Mouse (Mus musculus): ENCODE data around the gene Ankrd9. TPM values are rescaled to one million over a fixed set of nuclear protein-coding genes. Genes with fewer than 3 reads are reported as not detected.

The Ankrd9 gene
- polyA plus RNA-seq, 1 experiment from 2014 or later, result 25.1 TPM

DNA sequence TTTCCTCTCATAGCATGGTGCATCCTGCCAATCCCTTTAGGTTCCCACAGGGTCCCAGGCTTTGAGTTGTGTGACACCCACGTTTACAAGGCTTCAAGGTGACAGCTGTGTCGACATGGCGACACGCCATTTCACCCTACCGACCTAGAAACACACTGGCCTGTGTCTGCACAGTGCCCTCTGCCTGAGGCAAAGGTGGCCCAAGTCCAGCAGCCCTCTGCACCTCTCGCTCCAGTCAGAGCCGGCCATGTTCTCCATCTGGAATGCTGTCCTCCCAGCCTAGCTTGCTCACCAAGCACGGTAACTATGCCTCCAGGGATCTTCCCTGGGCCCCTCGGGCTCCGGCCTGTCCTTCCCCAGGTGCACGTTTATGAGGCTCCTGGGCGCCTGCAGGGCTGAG lies 13.9 kb upstream of the Ankrd9 start:
- ATAC-seq (ENCODE audit: low FRiP score, low TSS enrichment) (no peak), DNase-seq (ENCODE audit: low spot score) (no peak)
- H3K27ac ChIP-seq (replicated peaks), result peak overlapping the region; percentile 90
- no peaks in the 10 kb centered on the region for H3K9me3 ChIP-seq (ENCODE audit: control insufficient read depth, low read length)
- H3K9ac ChIP-seq (ENCODE audit: low read length), result peak overlapping the region; percentile 45; the same call in 1 of the 2 replicates
- no peaks in the 10 kb centered on the region for H3K4me1 ChIP-seq (replicated peaks; ENCODE audit: control insufficient read depth, insufficient read depth)
- H3K4me3 ChIP-seq (ENCODE audit: low read depth, low read length), result no peak overlapping the region; the same call in 1 of the 2 replicates
- 79% methylated on average over 12 of the region's 12 CpGs for WGBS
- no peaks in the 10 kb centered on the region for H3K36me3 ChIP-seq (ENCODE audit: control insufficient read depth, insufficient read depth, low read length)
- H3K27me3 ChIP-seq (ENCODE audit: control insufficient read depth, insufficient read depth, low read length), result no peaks in the 10 kb centered on the region
- TF ChIP-seq EP300 (optimal IDR thresholded peaks at IDR 0.05) (no peak), CTCF (IDR thresholded peaks at IDR 0.05; ENCODE audit: low read depth) (no peak)
- H3K4me2 ChIP-seq (replicated peaks; ENCODE audit: low read depth), result peak overlapping the region; percentile 64

DNA sequence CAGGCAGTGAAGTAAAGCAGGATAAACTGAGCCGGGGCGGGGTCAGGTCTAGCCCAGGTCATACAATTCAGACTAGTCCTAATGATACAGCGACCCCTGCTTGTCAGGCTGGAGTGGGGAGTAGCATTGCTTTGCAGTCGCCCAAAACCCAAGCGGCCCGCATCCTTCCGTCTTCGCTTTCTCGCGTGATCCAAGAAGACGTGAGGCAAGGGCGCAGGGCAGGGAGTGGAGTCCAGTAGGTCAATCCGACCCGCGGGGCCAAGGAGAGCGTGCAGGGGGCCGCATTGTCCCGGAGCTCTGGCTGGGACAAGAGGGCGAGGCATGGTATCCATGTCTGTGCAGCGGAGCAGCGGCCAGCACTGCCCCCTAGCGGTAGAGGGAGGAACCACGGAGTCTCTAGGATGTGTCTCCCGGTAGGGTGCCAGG lies 13.3 kb upstream of the Ankrd9 start:
- H3K36me3 ChIP-seq (ENCODE audit: control insufficient read depth, insufficient read depth, low read length), result no peaks in the 10 kb centered on the region
- peak; percentile 94 for DNase-seq (ENCODE audit: low spot score)
- TF ChIP-seq CTCF (IDR thresholded peaks at IDR 0.05; ENCODE audit: low read depth) (peak; percentile 98), EP300 (optimal IDR thresholded peaks at IDR 0.05) (no peak)
- peak; percentile 86 for ATAC-seq (ENCODE audit: low FRiP score, low TSS enrichment)
- H3K9ac ChIP-seq (ENCODE audit: low read length), result peak overlapping the region; percentile 45
- no peaks in the 10 kb centered on the region for H3K27me3 ChIP-seq (ENCODE audit: control insufficient read depth, insufficient read depth, low read length)
- H3K9me3 ChIP-seq (ENCODE audit: control insufficient read depth, low read length), result no peaks in the 10 kb centered on the region
- no peaks in the 10 kb centered on the region for H3K4me1 ChIP-seq (replicated peaks; ENCODE audit: control insufficient read depth, insufficient read depth)
- H3K27ac ChIP-seq (replicated peaks), result peak overlapping the region; percentile 90
- peak overlapping the region; percentile 43 for H3K4me3 ChIP-seq (ENCODE audit: low read depth, low read length)
- WGBS, result under 1% methylated on average over 24 of the region's 24 CpGs
- peak overlapping the region; percentile 64 for H3K4me2 ChIP-seq (replicated peaks; ENCODE audit: low read depth)

DNA sequence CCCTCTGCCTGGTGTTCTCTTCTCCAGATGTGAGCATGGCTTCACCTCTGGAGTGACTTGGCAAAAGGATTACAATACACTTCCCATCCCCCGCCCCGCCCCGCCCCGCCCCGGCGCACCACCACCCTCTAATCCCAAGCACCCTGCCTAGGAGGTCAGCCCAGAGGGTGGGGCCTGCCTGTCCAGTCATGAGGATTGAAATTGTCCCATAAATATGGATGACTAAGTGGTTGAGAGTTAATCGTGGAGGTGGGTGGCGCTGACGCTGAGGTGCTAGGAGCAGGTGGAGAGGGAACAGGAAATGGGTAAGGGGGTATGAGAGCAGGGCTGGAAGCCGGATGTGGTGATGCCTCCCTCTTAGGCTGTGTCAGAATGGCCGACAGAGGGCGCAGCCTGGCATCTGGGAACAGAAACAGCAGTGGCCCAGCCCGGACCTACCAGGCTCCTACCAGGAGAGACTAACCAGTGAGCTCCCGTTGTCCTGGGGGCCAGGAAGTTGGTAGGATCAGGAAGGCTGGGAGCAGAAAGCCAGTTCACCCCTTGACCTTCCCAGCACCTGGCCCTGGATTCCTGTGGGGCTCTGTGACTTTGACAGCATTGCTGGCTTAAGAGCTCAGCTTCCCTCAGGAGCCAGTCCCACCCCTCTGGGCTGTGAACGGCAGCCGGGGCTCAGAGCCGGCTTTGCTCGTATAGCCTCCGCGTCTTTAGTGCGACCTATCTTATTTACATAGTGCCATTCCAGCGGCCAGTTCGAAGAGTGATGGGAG lies 12.7 kb upstream of the Ankrd9 start:
- DNase-seq (ENCODE audit: low spot score), result peak; percentile 90
- Histone ChIP-seq H3K27me3 (ENCODE audit: control insufficient read depth, insufficient read depth, low read length) (no peaks in the 10 kb centered on the region), H3K4me1 (replicated peaks; ENCODE audit: control insufficient read depth, insufficient read depth) (no peaks in the 10 kb centered on the region), H3K27ac (replicated peaks) (peak overlapping the region; percentile 90), H3K9me3 (ENCODE audit: control insufficient read depth, low read length) (no peaks in the 10 kb centered on the region), H3K9ac (ENCODE audit: low read length) (peak overlapping the region; percentile 45), H3K4me2 (replicated peaks; ENCODE audit: low read depth) (peak overlapping the region; percentile 64), H3K36me3 (ENCODE audit: control insufficient read depth, insufficient read depth, low read length) (no peaks in the 10 kb centered on the region), H3K4me3 (ENCODE audit: low read depth, low read length) (peak overlapping the region; percentile 43)
- WGBS, result 6% methylated on average over 23 of the region's 23 CpGs
- peak; percentile 81 for TF ChIP-seq CTCF (IDR thresholded peaks at IDR 0.05; ENCODE audit: low read depth)
- TF ChIP-seq EP300 (optimal IDR thresholded peaks at IDR 0.05), result no peak
- ATAC-seq (ENCODE audit: low FRiP score, low TSS enrichment), result peak; percentile 91

DNA sequence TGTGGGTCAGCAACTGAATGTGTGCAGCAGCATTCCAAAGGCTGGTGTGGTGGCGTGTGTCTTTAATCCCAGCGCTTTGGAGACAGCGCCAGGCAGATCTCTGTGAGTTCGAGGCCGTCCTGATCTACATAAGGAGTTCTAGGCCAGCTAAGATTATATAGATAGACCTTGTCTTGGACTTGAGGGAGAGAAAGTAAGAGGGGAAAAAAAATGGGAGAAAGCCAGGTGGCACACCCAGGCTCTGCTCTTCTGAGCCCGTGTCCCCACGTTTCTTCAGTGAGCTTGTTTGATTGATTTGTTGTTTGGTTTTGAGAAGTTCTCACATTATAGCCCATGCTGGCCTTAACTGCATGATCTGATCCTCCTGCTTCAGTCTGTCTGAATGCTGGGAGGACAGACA lies 11.7 kb upstream of the Ankrd9 start:
- H3K9me3 ChIP-seq (ENCODE audit: control insufficient read depth, low read length), result no peaks in the 10 kb centered on the region
- no peaks in the 10 kb centered on the region for H3K4me1 ChIP-seq (replicated peaks; ENCODE audit: control insufficient read depth, insufficient read depth)
- 82% methylated on average over 7 of the region's 7 CpGs for WGBS
- no peak overlapping the region for H3K4me3 ChIP-seq (ENCODE audit: low read depth, low read length)
- DNase-seq (ENCODE audit: low spot score) (no peak), ATAC-seq (ENCODE audit: low FRiP score, low TSS enrichment) (no peak)
- no peak overlapping the region for H3K4me2 ChIP-seq (replicated peaks; ENCODE audit: low read depth)
- H3K9ac ChIP-seq (ENCODE audit: low read length), result no peak overlapping the region
- no peaks in the 10 kb centered on the region for H3K27me3 ChIP-seq (ENCODE audit: control insufficient read depth, insufficient read depth, low read length)
- no peak overlapping the region for H3K27ac ChIP-seq (replicated peaks)
- H3K36me3 ChIP-seq (ENCODE audit: control insufficient read depth, insufficient read depth, low read length), result no peaks in the 10 kb centered on the region
- TF ChIP-seq EP300 (optimal IDR thresholded peaks at IDR 0.05), result no peak

DNA sequence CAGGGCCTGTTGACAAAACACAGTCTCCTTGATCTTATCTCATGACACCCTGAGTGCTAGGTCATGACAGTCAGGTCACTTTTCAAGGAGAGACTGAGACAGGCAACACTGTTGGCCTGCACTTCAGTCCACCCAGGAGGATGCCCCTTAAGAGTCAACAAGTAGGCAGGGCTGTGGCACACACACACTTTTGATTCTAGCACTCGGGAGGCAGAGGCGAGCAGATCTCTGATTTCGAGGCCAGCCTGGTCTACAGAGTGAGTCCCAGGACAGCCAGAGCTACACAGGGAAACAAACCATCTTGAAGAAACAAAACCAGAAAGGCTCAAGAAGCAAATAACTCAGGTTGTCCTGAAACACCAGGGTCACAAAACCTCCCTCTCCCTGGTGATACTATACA lies 10.6 kb upstream of the Ankrd9 start:
- 92% methylated on average over 3 of the region's 3 CpGs for WGBS
- Histone ChIP-seq H3K36me3 (ENCODE audit: control insufficient read depth, insufficient read depth, low read length) (no peaks in the 10 kb centered on the region), H3K27ac (replicated peaks) (no peak overlapping the region), H3K27me3 (ENCODE audit: control insufficient read depth, insufficient read depth, low read length) (no peaks in the 10 kb centered on the region), H3K9ac (ENCODE audit: low read length) (no peak overlapping the region), H3K4me1 (replicated peaks; ENCODE audit: control insufficient read depth, insufficient read depth) (no peaks in the 10 kb centered on the region), H3K9me3 (ENCODE audit: control insufficient read depth, low read length) (no peaks in the 10 kb centered on the region), H3K4me3 (ENCODE audit: low read depth, low read length) (no peak overlapping the region), H3K4me2 (replicated peaks; ENCODE audit: low read depth) (no peak overlapping the region)
- no peak for DNase-seq (ENCODE audit: low spot score)
- no peak for TF ChIP-seq CTCF (IDR thresholded peaks at IDR 0.05; ENCODE audit: low read depth)
- TF ChIP-seq EP300 (optimal IDR thresholded peaks at IDR 0.05), result no peak
- ATAC-seq (ENCODE audit: low FRiP score, low TSS enrichment), result no peak

Measured in stomach, postnatal 0 days (tissue).